Mouse (Mus musculus): Measurements from ENCODE around the gene BC034090.
"Not testable (repeated sequence)": the region's sequence is repeated elsewhere in the genome, so short reads cannot be mapped to it uniquely, and the experiment has no call there.

The BC034090 gene

GRCm38 (mm10) chr1:155191219-155191618 is 53.0 kb downstream of the BC034090 start:
- DNase-seq (ENCODE audit: low spot score): no peak

GRCm38 (mm10) chr1:155188656-155189055 is 55.6 kb downstream of the BC034090 start:
- no peak for DNase-seq (ENCODE audit: low spot score)

DNA sequence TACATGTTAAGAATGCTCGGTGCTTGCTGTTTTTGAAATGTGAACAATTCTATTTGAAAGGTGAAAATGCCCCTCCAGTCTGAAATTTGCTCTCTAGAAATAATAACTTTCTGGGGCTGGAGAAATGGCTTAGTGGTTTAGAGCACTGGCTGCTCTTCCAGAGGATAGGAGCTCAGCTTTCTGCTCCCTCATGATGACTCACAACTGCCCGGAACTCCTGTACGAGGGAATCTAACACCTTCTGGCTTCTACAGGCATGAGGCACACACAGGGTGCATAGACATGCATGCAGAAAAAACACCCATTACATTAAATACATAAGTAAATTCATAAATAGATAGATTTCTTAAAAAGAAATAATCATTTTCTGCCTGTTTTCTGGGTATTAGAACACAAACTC is 60.1 kb downstream of the BC034090 start:
- no peak for DNase-seq (ENCODE audit: low spot score)

GRCm38 (mm10) chr1:155178192-155178924 is 65.9 kb downstream of the BC034090 start:
- no peak for DNase-seq (ENCODE audit: low spot score)

GRCm38 (mm10) chr1:155174424-155174823 is 69.8 kb downstream of the BC034090 start:
- DNase-seq (ENCODE audit: low spot score): no peak

GRCm38 (mm10) chr1:155173644-155174016 is 70.6 kb downstream of the BC034090 start:
- not testable (repeated sequence) for DNase-seq (ENCODE audit: low spot score)

GRCm38 (mm10) chr1:155172895-155173643 is 71.2 kb downstream of the BC034090 start:
- DNase-seq (ENCODE audit: low spot score): no peak

GRCm38 (mm10) chr1:155169935-155170334 is 74.3 kb downstream of the BC034090 start:
- no peak for DNase-seq (ENCODE audit: low spot score)

DNA sequence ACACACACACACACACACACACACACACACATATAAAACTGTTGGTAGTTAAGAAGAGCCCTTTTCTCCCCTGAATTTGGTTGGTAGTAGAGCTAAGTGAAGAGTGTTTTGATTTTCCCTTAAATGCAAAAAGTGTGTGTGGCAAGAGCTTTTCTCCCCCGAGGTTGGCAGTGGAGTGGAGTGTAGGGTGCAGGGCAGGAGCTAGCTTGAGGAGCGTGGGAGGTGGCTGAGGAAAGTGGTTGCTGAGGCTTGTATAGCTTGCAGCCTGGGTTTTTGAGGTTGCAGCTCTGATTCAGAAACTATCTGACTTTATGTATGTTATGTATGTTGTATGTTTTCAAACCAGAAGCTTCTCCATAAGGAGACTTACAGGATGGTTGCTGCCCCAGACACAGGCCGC is 76.8 kb downstream of the BC034090 start:
- DNase-seq (ENCODE audit: low spot score): no peak

Data from urinary bladder, postnatal 14 days (tissue).